Mouse (Mus musculus): Measurements from ENCODE around the gene Primpol.
A peak's percentile ranks its signal among the peaks of the same experiment; 100 is the strongest.
"Not testable (repeated sequence)": the region's sequence is repeated elsewhere in the genome, so short reads cannot be mapped to it uniquely, and the experiment has no call there.

The Primpol gene

GRCm38 (mm10) chr8:46600959-46601707 lies 15.9 kb downstream of the Primpol start:
- DNase-seq = peak; percentile 10

DNA sequence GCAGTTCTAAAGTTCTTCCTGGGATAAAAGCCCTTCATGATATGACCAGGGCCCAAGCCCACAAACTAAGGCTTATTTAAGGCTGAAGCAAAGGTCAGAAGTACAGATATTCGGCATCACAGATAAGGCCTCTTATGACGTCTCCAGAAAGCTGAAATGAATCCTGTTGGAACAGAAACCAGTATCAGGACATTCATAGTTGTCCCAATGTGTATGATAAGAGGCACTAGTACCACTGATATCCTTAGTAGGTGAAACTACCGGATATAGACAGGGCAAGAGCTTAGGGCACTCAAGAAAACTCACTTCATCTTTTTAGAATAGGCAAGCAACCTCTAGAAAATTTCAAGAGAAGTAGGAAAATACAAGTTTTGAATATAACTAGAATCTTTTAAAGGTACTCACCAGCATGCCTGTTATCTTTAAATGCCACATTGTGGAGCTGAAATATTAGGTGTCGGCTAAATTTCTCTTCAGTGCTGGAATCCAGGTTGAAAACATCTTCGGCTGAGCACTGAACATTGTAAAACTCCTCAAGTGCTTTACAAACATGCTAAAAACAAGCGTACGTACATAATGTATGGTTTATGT lies 17.6 kb downstream of the Primpol start:
- no peak for DNase-seq

DNA sequence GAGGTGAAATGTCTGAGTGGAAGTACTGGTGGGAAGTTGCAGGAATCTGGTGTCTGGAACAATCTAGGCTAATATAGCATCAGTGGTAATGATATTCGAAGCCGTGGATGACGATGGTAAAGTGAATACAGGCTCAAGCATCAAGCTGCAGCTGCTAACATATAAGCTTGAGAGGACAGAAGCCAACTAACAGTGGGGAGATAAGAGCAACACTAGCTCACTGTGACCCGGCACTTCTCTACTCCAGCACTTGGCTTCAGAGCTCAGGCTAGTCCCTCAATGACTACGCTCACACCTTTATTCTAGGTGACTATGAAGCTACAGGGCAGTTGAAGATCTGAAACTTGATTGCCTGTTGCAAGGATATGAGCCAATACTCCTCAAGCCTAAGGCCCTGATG lies 18.3 kb downstream of the Primpol start:
- DNase-seq = no peak

GRCm38 (mm10) chr8:46598114-46598513 lies 18.9 kb downstream of the Primpol start:
- DNase-seq = no peak

DNA sequence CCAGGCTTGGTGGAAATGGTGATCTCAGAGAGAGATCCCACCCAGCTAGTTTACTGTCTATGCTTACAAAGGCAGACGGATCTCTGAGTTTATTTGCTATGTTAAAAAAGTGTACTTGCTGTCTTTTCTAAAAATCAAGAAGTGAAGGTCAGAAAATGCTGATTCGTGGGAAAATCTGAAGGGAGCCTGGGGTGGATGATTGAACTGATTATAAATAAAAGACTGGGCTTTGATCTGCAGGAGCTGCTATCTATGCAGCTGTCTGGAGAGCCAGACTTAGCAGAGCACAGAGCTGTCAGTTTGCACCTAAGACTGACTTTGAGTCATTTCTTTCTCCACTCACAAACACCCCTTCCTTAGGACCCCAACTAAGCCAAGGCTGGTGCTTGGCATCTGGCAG lies 19.6 kb downstream of the Primpol start:
- no peak for DNase-seq

GRCm38 (mm10) chr8:46596530-46596929 lies 20.5 kb downstream of the Primpol start:
- DNase-seq = no peak

DNA sequence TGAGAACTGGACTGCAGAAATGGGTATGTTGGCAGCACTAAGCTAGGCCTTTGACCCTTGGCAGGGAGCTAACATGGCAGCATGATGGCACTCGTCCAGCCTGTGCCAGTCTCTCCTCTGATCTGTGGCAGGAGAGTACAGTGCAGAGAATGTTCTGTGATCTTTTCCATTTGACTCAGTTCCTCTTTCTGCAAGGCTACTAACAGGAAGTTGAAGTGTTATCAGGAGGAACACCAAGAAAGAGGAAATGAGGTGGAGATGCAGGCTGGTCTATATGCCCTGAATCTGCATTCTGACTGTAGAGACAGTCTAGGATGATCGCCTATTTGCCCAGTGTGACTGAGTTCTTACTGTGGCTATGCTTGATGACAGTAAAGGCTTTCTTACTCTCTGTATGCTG lies 21.4 kb downstream of the Primpol start:
- peak; percentile 42 for DNase-seq

- no peak for DNase-seq
Observed at GRCm38 (mm10) chr8:46593772-46594171, 23.2 kb downstream of the Primpol start.

DNA sequence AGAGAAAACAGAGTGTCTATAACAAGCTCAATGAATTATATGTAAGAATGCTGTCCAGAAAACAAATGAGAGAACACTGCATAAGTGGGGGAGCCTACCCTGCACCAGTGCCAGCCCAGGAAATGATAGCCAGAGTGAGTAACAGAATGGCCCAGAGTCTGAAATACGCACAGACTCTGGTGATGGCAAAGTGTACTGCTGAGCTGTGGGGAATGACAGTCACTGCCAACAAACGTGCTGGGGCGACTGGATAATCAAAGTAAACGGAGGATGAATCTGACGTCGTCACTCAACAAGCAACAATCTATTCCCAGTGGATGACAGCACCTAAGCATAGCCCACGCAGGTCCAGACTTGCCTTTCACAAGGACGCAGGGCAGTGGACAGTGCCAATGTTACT lies 23.9 kb downstream of the Primpol start:
- DNase-seq = no peak

DNA sequence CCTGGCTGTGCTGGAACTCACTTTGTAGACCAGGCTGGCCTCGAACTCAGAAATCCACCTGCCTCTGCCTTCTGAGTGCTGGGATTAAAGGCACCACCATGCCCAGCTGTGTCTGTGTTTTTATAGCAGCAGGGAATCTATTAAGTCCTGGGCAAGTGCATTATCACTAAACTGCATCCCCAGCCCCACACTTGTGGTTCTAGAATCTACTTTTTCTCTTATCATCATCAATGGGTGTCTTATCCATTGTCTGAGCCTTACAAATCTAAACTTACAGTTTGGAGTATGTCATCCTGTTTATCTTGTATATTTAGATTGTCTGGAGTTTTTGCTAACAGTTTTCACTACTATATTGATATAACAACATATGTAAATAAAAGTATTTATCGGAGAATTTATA lies 28.3 kb downstream of the Primpol start:
- DNase-seq = no peak

GRCm38 (mm10) chr8:46587911-46588310 lies 29.1 kb downstream of the Primpol start:
- DNase-seq = no peak

DNA sequence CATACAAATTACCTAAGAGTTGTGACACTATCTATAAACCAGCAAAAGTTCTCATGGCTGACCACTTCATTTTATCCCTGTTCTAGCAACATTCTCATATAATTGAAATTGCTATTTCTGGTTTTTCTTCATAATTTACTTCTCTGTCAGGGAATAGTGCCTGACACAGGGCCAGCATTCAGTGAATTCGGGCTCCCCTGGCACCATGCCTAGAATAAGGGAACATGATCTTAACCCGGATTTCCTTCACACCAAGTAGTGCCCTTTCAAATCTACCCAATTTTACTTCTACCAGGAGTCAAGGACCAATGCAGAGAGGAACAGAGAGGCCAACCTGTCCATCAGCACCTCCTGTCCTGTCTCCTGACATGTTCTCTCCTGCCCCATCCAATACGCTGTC lies 31.4 kb downstream of the Primpol start:
- DNase-seq = no peak

DNA sequence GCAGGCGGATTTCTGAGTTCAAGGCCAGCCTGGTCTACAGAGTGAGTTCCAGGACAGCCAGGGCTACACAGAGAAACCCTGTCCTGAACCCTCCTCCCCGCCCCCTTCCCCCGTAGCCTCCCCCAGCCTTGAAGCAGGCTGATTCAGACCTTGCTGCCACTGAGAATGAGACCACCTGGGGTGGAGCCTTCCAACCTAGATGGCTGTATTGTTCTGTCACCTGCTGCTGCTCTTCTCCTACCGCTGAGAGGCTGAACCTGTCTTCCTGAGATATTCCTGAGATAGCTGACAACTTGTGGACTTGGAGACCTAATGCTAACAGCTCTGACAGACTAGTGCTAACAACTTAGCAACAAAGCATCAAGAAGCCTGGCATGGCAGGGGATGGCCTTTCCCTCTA lies 32.7 kb downstream of the Primpol start:
- DNase-seq = not testable (repeated sequence)

GRCm38 (mm10) chr8:46578794-46579193 lies 38.2 kb downstream of the Primpol start:
- DNase-seq = no peak

- DNase-seq = no peak
Observed at GRCm38 (mm10) chr8:46573964-46574363, 43.0 kb downstream of the Primpol start.

GRCm38 (mm10) chr8:46573446-46573845 lies 43.6 kb downstream of the Primpol start:
- DNase-seq = no peak

GRCm38 (mm10) chr8:46570673-46571072 lies 46.3 kb downstream of the Primpol start:
- DNase-seq = no peak

GRCm38 (mm10) chr8:46569659-46570441 lies 47.2 kb downstream of the Primpol start:
- no peak for DNase-seq

- DNase-seq = no peak
Observed at GRCm38 (mm10) chr8:46568942-46569341, 48.1 kb downstream of the Primpol start.

- DNase-seq = no peak
Observed at GRCm38 (mm10) chr8:46567946-46568345, 49.1 kb downstream of the Primpol start.

GRCm38 (mm10) chr8:46566914-46567529 lies 50.0 kb downstream of the Primpol start:
- no peak for DNase-seq

DNA sequence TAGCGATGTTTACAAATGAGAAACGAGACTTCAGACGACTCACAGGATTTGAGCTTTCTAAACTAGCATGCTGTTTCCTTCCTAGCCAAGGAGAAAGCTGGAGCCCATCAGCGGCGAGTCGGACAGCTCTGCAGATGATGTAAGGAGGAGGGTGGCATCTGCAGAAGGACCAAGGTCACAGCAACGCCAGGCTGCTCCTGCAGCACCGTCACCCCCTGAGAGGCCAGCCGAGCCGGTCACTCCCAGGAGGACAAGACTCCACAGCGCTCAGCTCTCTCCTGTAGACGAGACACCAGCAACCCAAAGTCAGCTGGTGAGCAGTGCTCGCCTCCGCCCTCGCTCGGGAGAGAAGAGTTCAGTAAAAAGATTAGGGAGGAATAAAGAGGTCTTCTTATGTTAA lies 54.7 kb downstream of the Primpol start:
- DNase-seq = no peak

DNA sequence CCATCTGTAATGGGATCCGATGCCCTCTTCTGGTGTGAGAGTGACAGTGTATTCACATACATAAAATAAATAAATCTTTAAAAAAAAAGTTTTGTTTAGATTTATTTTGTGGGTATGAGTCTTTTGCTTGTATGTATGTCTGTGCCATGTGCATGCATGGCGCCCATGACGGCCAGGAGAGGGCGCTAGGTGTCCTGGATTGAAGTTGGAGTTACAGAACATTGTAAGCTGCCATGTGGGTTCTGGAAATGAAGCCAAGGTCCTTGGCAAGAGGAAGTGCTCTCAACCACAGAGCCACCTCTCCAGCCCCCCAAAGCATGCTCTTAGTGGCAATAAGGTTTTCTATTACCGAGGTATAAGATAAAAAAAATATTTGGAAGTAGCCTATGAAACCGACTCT lies 57.6 kb downstream of the Primpol start:
- DNase-seq = no peak

DNA sequence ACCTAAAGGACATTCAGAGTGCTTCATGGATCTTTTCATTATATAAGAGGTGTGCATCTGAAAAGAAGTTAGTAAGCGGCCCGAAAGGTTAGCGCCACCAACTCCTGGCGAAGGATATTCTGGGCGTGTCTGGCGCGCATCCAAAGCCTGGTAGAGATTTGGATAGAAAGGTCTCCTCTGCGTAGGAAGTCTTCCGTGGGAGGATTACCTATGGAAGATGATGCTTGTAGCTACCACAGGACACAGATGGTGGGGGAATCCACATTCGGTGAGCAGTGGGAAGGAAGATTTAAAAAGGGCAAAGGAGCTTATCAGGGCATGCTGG lies 64.6 kb downstream of the Primpol start:
- DNase-seq = no peak
